Mouse (Mus musculus) embryonic fibroblast, embryonic 13.5 days (primary cell): ENCODE data around the gene Gm9817.

Source experiments
- CTCF ChIP-seq: IDR thresholded peaks from 2 replicates; pipeline ENCODE4 v1.5.1; 2011; ENCODE audit warnings: mild to moderate bottlenecking, control low read depth, low read length, moderate library complexity, borderline replicate concordance; ENCODE audit not compliant: insufficient read depth
- POLR2A ChIP-seq: IDR thresholded peaks from 2 replicates; pipeline ENCODE4 v1.6.1; 2011; ENCODE audit warnings: low read depth, mild to moderate bottlenecking, control low read depth, low read length, moderate library complexity

GRCm38 (mm10) chr13:45040195-45040594 is 38.3 kb upstream of the Gm9817 start:
- TF ChIP-seq CTCF (no peak), POLR2A (no peak)
